Mouse (Mus musculus) heart, embryonic 11.5 days (tissue): Measurements from ENCODE around the gene Cers1. TPM values are rescaled to one million over a fixed set of nuclear protein-coding genes. Genes with fewer than 3 reads are reported as not detected.

Source experiments
- ATAC-seq: fragments of 200-750 bp; cut with Nextera tagmentation; replicated peaks from 2 replicates; pipeline ENCODE4 v1.8.0; 2017; ENCODE audit warnings: moderate library complexity; ENCODE audit not compliant: insufficient number of reproducible peaks, low FRiP score, low TSS enrichment
- H3K27ac ChIP-seq: fragments of 300-500 bp; sonication (generic); 2 replicates; pipeline ENCODE4 v1.5.1; 2014; ENCODE audit warnings: mild to moderate bottlenecking, low read depth, low read length
- H3K27me3 ChIP-seq: fragments of 300-500 bp; sonication (generic); 2 replicates; pipeline ENCODE4 v1.6.1; 2014; ENCODE audit warnings: mild to moderate bottlenecking, low read length, mixed read lengths; ENCODE audit not compliant: control insufficient read depth, insufficient read depth
- H3K36me3 ChIP-seq: fragments of 300-500 bp; sonication (generic); 2 replicates; pipeline ENCODE4 v1.6.1; 2014; ENCODE audit warnings: mild to moderate bottlenecking, low read length, moderate library complexity, mixed read lengths; ENCODE audit not compliant: control insufficient read depth, insufficient read depth
- H3K4me1 ChIP-seq: fragments of 300-500 bp; sonication (generic); 2 replicates; pipeline ENCODE4 v1.6.1; 2014; ENCODE audit warnings: low read length; ENCODE audit not compliant: control insufficient read depth, insufficient read depth
- H3K4me2 ChIP-seq: fragments of 300-500 bp; sonication (generic); 2 replicates; pipeline ENCODE4 v1.6.1; 2014; ENCODE audit warnings: mild to moderate bottlenecking, moderate library complexity
- H3K4me3 ChIP-seq: fragments of 300-500 bp; sonication (generic); 2 replicates; pipeline ENCODE4 v1.5.1; 2014; ENCODE audit warnings: low read depth, low read length
- H3K9ac ChIP-seq: fragments of 300-500 bp; sonication (generic); 2 replicates; pipeline ENCODE4 v1.6.1; 2014; ENCODE audit warnings: mild to moderate bottlenecking, low read depth, low read length, moderate library complexity
- H3K9me3 ChIP-seq: fragments of 300-500 bp; sonication (generic); replicated peaks from 2 replicates; pipeline ENCODE4 v1.6.1; 2016; ENCODE audit warnings: low read length; ENCODE audit not compliant: control insufficient read depth
- WGBS: fragments of 180-500 bp; shearing (Covaris S2); extraction: QIAGEN DNeasy Blood & Tissue Kit; methylation state at CpG from one replicate; pipeline ENCODE4 v1.1.7; 2014; ENCODE audit not compliant: insufficient replicate concordance; 5-methylcytosine and 5-hydroxymethylcytosine counted together
- polyA plus RNA-seq: library from polyadenylated mRNA; unstranded; fragments of >200 nt; fragmentation: Nextera tagmentation; extraction: Ambion mirVana; gene quantifications from 2 replicates; pipeline ENCODE4 v1.2.1, GENCODE M21; 2014

Cers1 gene
- 1.4 and 1.5 TPM in 2 replicates for polyA plus RNA-seq

DNA sequence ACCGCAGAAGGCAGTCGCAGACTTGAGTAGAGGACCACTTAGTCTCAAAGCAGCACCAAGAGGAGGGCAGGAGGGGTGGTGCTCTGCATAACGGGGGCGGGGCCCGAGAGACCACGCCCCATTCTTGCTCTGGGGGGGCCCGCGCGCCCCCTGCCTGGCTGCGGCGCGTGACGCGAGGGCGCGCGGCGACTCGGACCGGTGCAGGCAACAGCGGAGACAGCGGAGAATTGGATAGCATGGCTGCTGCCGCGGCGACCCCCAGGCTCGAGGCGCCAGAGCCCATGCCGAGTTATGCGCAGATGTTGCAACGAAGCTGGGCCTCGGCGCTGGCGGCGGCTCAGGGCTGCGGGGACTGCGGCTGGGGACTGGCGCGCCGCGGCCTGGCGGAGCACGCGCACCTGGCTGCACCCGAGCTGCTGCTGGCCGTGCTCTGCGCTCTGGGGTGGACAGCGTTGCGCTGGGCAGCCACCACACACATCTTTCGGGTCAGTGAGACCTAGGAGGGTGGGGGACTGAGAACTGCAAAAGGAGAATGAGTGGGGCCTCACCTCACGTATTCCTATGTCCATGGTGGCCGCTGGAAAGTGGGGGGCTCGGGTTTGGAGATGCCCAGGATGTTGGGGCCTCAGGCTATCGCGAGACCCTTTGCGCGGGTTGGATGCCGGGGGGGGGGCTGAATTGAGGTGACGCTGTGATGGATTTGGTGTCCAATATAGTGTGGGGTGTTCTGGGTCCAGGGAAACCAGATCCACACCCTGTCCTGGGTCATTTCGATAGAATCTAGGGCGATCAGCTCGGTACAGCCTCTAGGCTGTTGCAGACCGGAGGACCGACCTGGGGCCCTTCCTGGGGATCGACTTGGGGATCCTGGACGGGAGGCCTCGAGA lies at the start of gene Cers1:
TSS of gene Cers1 (plus strand) at position 152 of the 887 bp plus-strand sequence.
- peak within 1 kb of the TSS; percentile 50; the same call in 1 of the 2 replicates for H3K9ac ChIP-seq
- 4% methylated on average over 57 of the region's 66 CpGs for WGBS

DNA sequence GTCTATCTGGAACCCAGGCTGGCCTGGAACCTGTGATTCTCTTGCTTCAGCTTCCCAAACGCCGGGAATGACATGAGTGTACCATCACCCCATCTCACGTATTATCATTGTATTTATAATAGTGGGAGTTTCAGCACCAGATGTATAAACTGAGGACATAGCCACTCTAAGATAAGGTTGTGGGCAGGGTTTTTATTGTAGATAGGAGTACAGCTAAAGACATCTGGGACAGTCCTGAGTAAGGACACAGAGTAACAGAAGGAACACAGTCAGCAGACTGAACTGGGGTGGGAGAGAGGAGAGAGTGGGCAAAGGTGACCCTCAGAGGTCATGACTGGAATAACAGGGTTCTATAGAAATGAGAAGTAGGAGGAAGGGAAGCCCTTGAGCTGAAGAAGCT lies 47.9 kb upstream of the Cers1 start:
- WGBS = 75% methylated on average over 3 of the region's 3 CpGs
- Histone ChIP-seq H3K4me2 (no peak overlapping the region), H3K4me1 (0 out of 2 replicates have a peak, but pooled peaks cover 2% of the 10 kb centered on the region), H3K9me3 (no peaks in the 10 kb centered on the region), H3K27ac (no peak overlapping the region), H3K4me3 (no peak overlapping the region), H3K9ac (no peak overlapping the region), H3K27me3 (no peaks in the 10 kb centered on the region), H3K36me3 (peaks cover 22% of the 10 kb centered on the region)
- no peak for ATAC-seq

More for the DNA sequence above, at the start of gene Cers1:
- Histone ChIP-seq H3K4me1 (peaks cover 19% of the 10 kb centered on the region), H3K27ac (no peak within 1 kb of the TSS), H3K4me3 (peak within 1 kb of the TSS; percentile 43), H3K4me2 (peak within 1 kb of the TSS; percentile 90), H3K36me3 (peaks cover 19% of the 10 kb centered on the region), H3K27me3 (peaks cover 10% of the 10 kb centered on the region), H3K9me3 (no peaks in the 10 kb centered on the region)
- peak; percentile 56 for ATAC-seq

- Histone ChIP-seq H3K27ac (no peak overlapping the region), H3K4me2 (no peak overlapping the region), H3K9me3 (no peaks in the 10 kb centered on the region), H3K27me3 (no peaks in the 10 kb centered on the region), H3K36me3 (peaks cover 16% of the 10 kb centered on the region), H3K4me1 (peaks cover 2% of the 10 kb centered on the region; the same call in 1 of the 2 replicates), H3K4me3 (no peak overlapping the region), H3K9ac (no peak overlapping the region)
- no peak for ATAC-seq
- WGBS = 51% methylated on average over 5 of the region's 5 CpGs
Measured at GRCm38 (mm10) chr8:70268311-70268710, 47.3 kb upstream of the Cers1 start.

- Histone ChIP-seq H3K4me1 (peaks cover 2% of the 10 kb centered on the region; the same call in 1 of the 2 replicates), H3K4me2 (no peak overlapping the region), H3K9me3 (no peaks in the 10 kb centered on the region), H3K36me3 (peaks cover 11% of the 10 kb centered on the region), H3K9ac (no peak overlapping the region), H3K27me3 (no peaks in the 10 kb centered on the region), H3K4me3 (no peak overlapping the region), H3K27ac (peak overlapping the region; percentile 46)
- no peak for ATAC-seq
- WGBS = 44% methylated on average over 11 of the region's 11 CpGs
Measured at GRCm38 (mm10) chr8:70268799-70269565, 46.6 kb upstream of the Cers1 start.

DNA sequence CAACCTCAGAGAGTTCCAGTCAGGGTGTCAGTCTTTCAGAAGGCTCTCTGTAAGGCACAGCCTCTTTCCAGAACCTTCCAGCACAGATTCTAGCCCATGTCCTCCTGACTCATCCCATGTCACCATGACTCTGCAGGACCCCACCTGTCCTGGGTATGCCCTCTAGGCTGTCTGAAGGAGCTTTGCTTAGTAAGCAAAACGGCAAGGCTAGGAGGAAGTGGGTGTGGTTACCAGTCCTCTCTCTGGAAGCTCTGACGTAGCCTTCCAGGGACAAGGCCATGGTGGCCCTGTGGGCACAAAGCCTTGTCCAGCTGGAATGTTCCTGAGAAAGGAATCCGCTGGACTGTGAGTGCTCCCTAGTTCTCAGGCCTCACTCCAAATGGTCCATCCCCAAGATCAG lies 42.6 kb upstream of the Cers1 start:
- Histone ChIP-seq H3K27me3 (no peaks in the 10 kb centered on the region), H3K36me3 (no peaks in the 10 kb centered on the region), H3K4me2 (no peak overlapping the region), H3K27ac (no peak overlapping the region), H3K4me3 (no peak overlapping the region), H3K9ac (no peak overlapping the region; the same call in 1 of the 2 replicates), H3K4me1 (peaks cover 4% of the 10 kb centered on the region; the same call in 1 of the 2 replicates), H3K9me3 (no peaks in the 10 kb centered on the region)
- ATAC-seq = 0 out of 2 replicates have a peak, but pooled peaks have one; percentile 20
- WGBS = 54% methylated on average over 3 of the region's 3 CpGs

DNA sequence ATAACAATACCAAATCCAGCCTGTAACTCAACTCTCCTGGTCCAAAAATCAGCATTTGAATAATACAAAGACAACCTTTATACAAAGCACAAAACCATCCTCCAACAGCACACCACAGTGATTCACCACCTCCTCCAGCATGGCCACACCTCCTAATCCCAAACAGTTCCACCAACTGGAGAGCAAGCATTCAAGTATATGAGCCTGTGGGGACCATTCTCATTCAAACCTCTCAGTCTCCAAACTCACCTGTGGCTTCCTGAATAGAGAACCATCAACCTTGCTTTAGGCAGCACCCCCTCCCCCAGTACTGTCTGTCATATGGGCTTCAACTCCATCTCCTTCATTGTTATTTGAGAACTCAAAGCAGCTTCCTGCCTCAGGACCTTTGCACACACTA lies 41.2 kb upstream of the Cers1 start:
- Histone ChIP-seq H3K4me1 (peaks cover 7% of the 10 kb centered on the region; the same call in 1 of the 2 replicates), H3K27ac (no peak overlapping the region), H3K36me3 (no peaks in the 10 kb centered on the region), H3K4me3 (no peak overlapping the region), H3K27me3 (no peaks in the 10 kb centered on the region), H3K4me2 (no peak overlapping the region), H3K9ac (no peak overlapping the region), H3K9me3 (no peaks in the 10 kb centered on the region)
- ATAC-seq = no peak

GRCm38 (mm10) chr8:70276476-70276875 lies 39.1 kb upstream of the Cers1 start:
- 57% methylated on average over 3 of the region's 3 CpGs for WGBS
- Histone ChIP-seq H3K9me3 (no peaks in the 10 kb centered on the region), H3K9ac (no peak overlapping the region), H3K4me3 (no peak overlapping the region), H3K27ac (peak overlapping the region; percentile 64), H3K27me3 (no peaks in the 10 kb centered on the region), H3K4me1 (peaks cover 13% of the 10 kb centered on the region), H3K36me3 (no peaks in the 10 kb centered on the region), H3K4me2 (no peak overlapping the region)
- ATAC-seq = peak; percentile 44; the same call in 1 of the 2 replicates

DNA sequence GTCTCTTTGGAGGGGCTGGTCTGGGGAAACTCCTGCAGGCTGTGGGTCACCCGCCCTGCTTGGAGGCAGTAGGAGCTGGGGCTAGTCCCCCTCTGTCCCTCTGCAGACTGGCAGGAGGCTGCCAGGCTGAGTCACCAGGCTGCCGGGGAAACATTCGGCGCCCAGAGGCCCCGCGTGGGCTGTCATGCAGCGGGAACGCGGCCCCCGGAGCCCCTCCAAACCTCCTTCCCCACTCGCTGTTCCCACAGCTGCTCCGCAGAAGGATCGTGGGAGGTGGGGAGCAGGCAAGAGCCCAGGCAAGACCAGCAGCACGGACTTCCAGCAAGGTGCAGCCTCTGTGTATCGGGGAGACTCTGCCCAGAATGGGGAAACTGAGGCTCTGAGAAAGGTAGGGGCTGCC lies 37.4 kb upstream of the Cers1 start:
- no peak overlapping the region for H3K9ac ChIP-seq
- H3K36me3 ChIP-seq = no peaks in the 10 kb centered on the region
- H3K4me2 ChIP-seq = no peak overlapping the region
- peaks cover 15% of the 10 kb centered on the region for H3K4me1 ChIP-seq
- peak overlapping the region; percentile 22; the same call in 1 of the 2 replicates for H3K27ac ChIP-seq
- H3K4me3 ChIP-seq = no peak overlapping the region
- no peaks in the 10 kb centered on the region for H3K27me3 ChIP-seq
- no peak for ATAC-seq
- no peaks in the 10 kb centered on the region for H3K9me3 ChIP-seq
- 61% methylated on average over 15 of the region's 15 CpGs for WGBS
